Mouse (Mus musculus) spleen, postnatal 4 days (tissue): ENCODE data around the gene Rab8b.
"Not testable (repeated sequence)": the region's sequence is repeated elsewhere in the genome, so short reads cannot be mapped to it uniquely, and the experiment has no call there.

Source experiments
- DNase-seq, 2 experiments: peaks; one replicate each; pipeline ENCODE4 v3.0.0; 2022; ENCODE audit warnings: low spot score in 2 of 2

Gene Rab8b

GRCm38 (mm10) chr9:66887301-66887902, 32.1 kb downstream of the Rab8b start:
- DNase-seq: no peak

GRCm38 (mm10) chr9:66886818-66887217, 32.7 kb downstream of the Rab8b start:
- no peak for DNase-seq

- no peak for DNase-seq
Measured at GRCm38 (mm10) chr9:66886366-66886765, 33.1 kb downstream of the Rab8b start.

GRCm38 (mm10) chr9:66884609-66885008, 34.9 kb downstream of the Rab8b start:
- DNase-seq: no peak

GRCm38 (mm10) chr9:66883500-66883899, 36.0 kb downstream of the Rab8b start:
- DNase-seq: no peak

- DNase-seq: no peak
Measured at GRCm38 (mm10) chr9:66882406-66882821, 37.1 kb downstream of the Rab8b start.

- DNase-seq: no peak
Measured at GRCm38 (mm10) chr9:66881858-66882257, 37.6 kb downstream of the Rab8b start.

- DNase-seq: no peak
Measured at GRCm38 (mm10) chr9:66880752-66881151, 38.7 kb downstream of the Rab8b start.

GRCm38 (mm10) chr9:66879486-66879885, 40.0 kb downstream of the Rab8b start:
- DNase-seq: no peak

- no peak for DNase-seq
Measured at GRCm38 (mm10) chr9:66878899-66879298, 40.6 kb downstream of the Rab8b start.

- no peak for DNase-seq
Measured at GRCm38 (mm10) chr9:66876577-66876976, 42.9 kb downstream of the Rab8b start.

GRCm38 (mm10) chr9:66874297-66874696, 45.2 kb downstream of the Rab8b start:
- no peak for DNase-seq

- no peak for DNase-seq
Measured at GRCm38 (mm10) chr9:66873531-66873930, 46.0 kb downstream of the Rab8b start.

GRCm38 (mm10) chr9:66873009-66873408, 46.5 kb downstream of the Rab8b start:
- not testable (repeated sequence) for DNase-seq

- no peak for DNase-seq
Measured at GRCm38 (mm10) chr9:66872015-66872727, 47.3 kb downstream of the Rab8b start.

GRCm38 (mm10) chr9:66864708-66865107, 54.8 kb downstream of the Rab8b start:
- no peak for DNase-seq

- DNase-seq: no peak
Measured at GRCm38 (mm10) chr9:66863456-66863855, 56.0 kb downstream of the Rab8b start.

GRCm38 (mm10) chr9:66862202-66862601, 57.3 kb downstream of the Rab8b start:
- DNase-seq: no peak

GRCm38 (mm10) chr9:66861104-66861767, 58.3 kb downstream of the Rab8b start:
- DNase-seq: no peak

GRCm38 (mm10) chr9:66859523-66859922, 60.0 kb downstream of the Rab8b start:
- no peak for DNase-seq

GRCm38 (mm10) chr9:66855865-66856264, 63.6 kb downstream of the Rab8b start:
- DNase-seq: no peak

GRCm38 (mm10) chr9:66852592-66852991, 66.9 kb downstream of the Rab8b start:
- no peak for DNase-seq

- DNase-seq: no peak
Measured at GRCm38 (mm10) chr9:66850966-66851365, 68.5 kb downstream of the Rab8b start.
